Mouse (Mus musculus) right cerebral cortex, postnatal 4 days (tissue): ENCODE data around the gene 4921517D22Rik.
A peak's percentile ranks its signal among the peaks of the same experiment; 100 is the strongest.
"Not testable (repeated sequence)": the region's sequence is repeated elsewhere in the genome, so short reads cannot be mapped to it uniquely, and the experiment has no call there.

Experiments used
- DNase-seq: peaks from one replicate; pipeline ENCODE4 v3.0.0-alpha.2; 2022

4921517D22Rik gene

DNA sequence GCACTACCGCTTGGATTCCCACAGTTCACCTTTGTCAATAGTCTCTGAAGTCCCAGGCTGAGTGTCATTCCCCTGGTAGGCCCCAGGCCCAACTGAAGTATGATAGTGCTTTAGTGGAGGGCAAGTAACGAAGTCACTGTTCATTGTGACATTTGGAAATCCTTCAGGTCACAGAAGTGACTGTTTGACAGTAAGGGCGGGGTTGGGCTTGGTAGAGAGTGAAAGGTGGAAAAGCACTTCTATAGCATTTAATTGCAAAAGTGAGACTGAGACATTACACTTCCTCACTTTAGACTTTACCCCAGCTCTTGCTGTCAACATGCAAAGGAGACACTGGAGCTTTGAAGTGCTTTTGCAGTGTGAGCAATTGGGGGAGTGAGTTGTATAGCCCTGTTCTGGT lies at the start of gene 4921517D22Rik:
Gene 4921517D22Rik (minus strand): TSS at position 101 of the 400 bp plus-strand sequence.
- no peak for DNase-seq

DNA sequence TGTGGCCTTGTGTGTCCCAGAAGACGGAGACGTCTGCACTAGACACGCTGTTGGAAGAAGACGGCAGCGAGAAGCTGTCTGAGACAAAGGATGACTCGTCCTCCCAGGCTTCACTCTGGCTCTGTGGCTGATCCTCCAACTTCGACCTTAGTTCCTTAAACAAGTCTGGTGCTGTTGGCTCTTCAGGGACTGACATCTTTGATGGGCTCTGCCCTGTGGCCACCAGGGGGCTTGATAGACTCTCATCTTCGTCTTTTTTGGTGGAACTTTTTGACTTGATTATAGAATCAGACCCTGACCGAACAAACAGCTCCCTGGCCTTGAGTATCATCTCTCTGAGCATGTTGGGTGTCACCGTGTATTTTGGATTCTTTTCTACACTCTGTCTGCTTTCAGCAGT lies 47.8 kb upstream of the 4921517D22Rik start:
- no peak for DNase-seq

DNA sequence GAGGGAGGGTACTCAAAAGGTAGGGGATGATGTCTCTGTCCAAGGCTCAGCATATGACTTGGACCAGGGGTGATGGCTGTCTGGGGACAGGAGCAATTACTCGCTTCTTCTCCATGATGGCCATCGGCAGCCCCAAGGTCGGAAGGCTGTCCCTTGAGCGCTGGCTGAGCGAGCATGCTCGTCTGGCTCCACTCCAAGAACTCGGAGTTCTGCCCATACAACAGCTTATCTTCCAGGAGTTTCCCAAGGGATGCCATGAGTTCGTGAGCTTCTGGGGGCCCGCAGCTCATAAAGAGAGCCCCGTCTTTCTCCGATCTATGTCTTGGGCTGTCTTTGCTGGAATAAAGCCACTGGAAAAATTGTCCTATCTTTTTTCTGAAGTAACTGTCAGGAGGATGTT lies 47.2 kb upstream of the 4921517D22Rik start:
- DNase-seq = no peak

DNA sequence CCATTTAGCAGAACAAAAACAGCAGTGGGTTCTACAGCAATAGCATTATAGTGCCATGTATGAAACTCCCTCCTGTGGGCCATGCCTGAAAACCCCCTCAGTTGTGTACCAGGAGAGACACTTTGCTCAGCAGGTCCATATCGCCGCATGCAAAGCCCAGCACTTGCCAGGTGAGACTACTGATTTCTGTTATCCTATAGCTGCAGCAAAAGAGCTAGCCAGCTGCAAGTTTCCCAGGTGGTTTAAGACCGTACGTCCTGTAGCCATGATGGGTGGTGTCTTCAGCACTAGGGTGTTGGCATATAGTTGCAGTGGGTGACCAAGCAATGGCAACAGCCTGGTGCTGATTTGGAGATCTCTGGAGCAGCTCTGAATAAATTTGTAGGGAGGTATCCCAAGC lies 45.5 kb upstream of the 4921517D22Rik start:
- DNase-seq = no peak

DNA sequence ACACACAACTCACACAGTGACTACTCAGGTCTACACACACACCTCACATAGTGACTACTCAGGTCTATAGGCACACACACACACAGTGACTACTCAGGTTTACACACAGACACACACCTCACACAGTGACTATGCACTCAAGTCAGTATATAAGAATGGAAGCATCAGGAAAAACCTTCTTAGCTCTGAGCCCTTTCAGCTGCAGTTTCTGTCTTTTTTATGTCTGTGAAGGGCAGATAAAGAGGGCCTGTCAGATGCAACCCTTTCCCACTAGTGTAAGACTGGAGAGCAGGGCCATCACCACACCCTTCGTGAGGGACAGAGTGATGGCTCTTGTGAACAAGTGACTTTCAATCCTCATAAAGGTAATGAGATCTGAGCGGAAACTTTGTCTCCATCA lies 44.5 kb upstream of the 4921517D22Rik start:
- DNase-seq = no peak

DNA sequence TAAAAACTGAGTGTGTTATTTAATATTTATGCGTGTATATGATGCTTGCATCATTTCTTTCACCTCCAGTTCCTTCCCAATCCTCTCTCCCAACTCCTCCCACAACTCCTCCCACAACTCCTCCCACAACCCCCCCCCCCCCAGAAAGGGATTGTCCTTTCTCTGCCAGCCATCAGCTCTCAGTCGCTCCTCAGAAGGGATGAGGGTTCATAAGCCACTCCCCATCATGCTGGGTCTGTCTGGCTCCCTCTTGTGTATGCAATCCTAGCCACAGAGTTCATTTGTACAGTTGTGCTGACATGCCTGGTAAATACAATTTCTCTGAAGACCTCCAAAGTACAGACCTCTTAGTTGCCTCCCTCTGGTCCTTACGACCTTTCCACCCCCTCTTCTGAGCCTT lies 41.3 kb upstream of the 4921517D22Rik start:
- no peak for DNase-seq

DNA sequence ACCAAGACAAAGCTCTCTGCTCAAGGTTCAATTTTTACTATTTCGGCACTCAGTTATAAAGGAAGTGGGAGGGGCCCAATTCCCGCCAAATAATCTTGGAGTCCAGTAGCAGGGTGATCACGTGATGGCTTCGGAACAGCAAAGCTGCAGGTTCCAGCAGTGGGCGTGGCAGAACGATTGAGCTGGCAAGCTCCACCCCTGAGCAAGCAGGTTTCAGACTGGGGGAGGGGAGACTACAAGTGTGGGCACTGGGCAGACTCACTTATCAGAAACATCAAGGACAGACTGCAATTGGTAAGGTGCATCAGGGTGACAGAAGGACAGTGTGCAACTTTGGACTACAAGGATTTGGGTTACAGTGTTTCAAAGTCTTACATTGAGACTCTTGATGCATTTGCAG lies 40.4 kb upstream of the 4921517D22Rik start:
- DNase-seq = not testable (repeated sequence)

DNA sequence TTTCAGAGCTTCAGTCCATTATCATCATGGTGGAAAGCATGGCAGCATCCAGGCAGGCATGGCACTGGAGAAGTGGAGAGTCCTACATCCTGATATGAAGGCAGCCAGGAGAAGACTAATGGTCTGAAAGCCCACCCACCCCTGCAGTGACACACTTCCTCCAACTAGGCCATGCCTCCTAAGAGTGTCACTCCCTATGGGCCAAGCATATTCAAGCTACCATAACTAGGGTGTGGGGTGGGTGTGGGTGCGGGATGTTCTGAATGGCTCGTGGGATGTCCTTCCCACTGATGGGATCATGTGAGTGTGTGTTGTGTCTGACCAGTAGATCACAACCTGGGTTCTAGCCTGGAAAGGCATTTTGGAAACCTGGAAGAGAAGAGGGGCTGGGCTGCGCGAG lies 40.0 kb upstream of the 4921517D22Rik start:
- DNase-seq = no peak

DNA sequence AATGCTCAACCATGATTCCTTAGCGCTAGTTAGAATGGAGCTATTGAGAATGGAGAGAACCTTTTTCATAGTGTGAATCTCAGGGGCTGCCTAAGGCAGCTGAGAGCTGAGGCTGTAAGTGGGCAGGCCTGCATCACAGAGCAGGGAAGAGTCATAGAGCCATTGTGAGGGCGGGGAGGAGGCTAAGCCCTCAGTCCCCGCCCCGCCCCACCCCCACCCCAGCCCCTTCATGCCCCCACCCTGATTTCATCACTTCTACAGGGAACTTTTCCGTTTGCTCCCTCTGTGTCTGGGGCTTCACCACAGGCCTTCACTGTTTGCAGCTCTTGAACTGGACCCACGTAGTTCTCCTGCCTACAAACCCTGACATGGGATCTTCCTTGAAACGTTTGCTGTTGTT lies 37.7 kb upstream of the 4921517D22Rik start, which contains the start of gene Spata31d1d:
Gene Spata31d1d (minus strand): TSS at position 101 of the 400 bp plus-strand sequence.
- DNase-seq = no peak

DNA sequence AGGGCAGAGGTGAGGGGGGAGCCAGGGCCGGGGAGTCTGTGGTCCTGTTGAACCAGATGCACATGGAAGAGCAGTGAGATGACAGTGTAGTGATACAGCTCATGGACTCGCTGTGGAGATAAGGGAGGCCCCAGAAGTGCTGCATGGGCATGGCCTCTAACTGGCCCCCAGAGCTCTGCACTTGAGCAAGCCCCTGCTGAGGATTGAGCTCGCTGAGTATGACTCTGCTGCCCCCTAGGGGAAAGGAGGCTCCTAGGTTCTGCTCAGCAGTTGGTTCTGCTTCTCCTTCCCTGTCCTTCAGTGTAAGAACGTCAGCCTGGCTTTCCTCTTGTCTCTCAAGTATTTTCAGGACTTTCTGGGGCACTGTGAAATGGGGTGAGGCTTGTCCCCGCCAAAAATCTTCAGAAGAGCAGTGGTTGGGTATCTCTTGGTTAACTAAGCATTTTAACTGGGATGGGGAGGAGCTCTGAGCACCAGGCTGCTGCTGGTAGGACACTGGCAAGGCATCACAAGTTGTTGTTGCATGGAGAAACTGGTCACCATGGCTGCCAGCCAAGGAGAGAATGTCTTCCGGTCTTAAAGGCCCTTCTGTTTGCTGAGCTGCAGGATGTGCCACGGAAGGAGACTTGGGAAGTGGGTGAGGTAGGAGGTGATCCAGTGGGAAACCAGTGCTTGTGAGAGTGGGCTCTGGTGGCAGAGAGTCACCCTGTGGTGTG lies 34.6 kb upstream of the 4921517D22Rik start:
- DNase-seq = peak; percentile 76

DNA sequence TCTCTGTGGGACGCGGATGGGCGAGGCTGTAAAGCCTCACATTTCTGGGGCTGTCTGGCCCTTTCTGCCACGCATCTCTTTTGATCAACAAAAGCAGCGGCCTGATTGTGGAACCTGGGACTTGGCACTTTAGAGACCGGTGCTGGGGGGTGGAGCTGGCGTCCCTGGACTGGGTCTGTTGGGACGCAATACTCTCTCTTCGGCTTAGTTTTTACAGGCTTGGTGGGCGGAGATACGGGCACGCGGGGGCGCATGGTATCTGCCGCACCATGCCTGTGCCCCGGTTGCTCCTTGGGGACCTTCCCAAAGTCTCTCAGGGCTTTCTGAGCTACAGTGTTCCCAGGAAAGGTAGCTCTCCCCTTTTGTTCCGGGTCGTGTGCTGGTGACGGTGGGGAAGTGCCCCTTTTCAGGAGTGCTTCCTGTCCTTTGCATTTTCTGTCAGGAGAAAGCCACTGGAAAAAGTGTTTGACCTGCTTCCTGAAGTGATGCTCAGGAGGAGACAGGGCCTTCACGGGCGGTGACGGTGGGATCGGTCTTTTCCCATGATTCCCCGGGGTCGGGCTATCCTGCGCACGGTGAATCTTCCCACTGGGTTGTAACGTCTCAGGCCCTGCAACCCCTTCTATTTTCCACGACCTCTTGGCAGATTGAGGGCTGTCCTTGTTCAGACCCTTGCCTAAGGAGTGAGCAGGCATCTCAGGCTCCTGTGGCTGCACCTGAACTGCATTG lies 32.4 kb upstream of the 4921517D22Rik start:
- DNase-seq = no peak

DNA sequence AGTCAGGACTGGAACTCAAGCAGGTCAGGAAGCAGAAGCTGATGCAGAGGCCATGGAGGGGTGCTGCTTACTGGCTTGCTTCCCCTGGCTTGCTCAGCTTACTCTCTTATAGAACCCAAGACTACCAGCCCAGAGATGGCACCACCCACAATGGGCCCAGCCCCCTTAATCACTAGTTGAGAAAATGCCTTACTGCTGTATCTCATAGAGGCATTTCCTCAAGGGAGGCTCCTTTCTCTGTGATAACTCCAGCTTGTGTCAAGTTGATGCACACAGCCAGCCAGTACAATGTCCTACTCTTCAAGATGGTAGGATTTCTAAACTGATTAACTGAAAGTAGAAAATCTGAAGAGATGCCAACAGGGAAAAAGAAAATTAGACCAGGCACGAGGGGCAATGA lies 28.2 kb upstream of the 4921517D22Rik start:
- DNase-seq = not testable (repeated sequence)

DNA sequence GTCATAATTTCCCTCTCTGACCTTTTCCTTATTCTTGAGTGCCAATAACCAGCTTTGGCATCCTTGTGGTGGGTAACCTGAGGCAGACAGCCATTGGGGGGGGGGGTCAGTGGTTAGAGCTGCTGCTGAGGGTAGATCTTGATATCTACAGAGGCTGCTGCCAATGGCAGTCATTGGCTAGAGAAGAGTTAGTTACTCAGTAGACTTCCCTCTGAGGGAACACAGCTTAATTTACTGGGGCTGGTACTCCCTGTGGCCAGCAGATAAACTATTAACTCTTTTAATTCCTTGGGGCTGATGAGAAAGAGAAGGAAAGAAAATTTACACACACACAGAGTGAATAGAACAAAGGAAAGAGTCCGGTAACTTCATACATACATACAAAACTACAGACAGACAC lies 25.6 kb upstream of the 4921517D22Rik start:
- no peak for DNase-seq

DNA sequence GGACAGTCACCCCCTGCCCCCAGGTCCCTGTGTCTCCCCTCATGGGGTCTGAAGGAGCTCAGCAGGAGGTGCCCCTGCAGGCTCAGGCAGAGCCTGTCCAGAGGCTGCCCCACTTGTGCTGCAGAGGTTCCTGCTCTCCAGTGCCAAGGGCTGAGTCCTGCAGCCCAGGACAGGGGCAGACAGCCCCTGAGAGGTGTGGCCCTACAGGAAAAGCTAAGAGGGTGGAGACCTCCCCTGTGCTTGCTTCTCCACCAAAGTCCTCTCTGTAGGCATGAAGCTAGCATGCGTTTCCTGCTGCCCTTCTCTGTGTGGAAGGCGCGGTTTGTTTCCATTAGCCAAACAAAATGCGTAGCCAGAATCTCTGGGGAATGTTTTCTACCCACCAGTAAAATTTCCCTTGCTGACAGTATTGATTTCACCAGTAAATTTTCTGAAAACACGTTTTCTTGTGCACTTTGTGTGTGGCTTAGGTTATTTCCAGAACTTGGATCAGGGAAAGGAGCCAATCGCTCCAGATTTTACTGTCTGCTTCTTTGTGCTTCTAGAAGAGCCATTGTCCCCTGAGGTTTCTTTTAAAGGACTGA lies 25.0 kb upstream of the 4921517D22Rik start:
- not testable (repeated sequence) for DNase-seq

DNA sequence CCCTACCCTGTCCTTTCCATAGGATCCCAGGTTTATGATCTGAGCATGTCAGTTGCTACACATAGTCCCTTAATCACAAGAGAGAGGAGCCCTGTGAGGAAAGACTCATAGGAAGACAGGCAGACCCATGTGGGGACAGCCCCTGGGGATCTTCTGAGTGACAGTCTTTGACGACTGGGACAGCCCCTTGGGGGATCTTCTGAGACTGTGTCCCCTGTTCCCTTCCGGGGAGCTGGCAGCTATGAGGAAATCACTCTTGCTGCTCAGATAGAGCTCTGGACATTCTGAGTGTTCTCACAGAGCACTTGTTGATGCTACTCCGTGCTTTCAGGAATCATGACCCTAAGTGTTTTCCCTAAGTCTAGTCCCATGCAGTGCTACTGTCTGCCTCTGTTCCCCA lies 19.8 kb upstream of the 4921517D22Rik start:
- no peak for DNase-seq

DNA sequence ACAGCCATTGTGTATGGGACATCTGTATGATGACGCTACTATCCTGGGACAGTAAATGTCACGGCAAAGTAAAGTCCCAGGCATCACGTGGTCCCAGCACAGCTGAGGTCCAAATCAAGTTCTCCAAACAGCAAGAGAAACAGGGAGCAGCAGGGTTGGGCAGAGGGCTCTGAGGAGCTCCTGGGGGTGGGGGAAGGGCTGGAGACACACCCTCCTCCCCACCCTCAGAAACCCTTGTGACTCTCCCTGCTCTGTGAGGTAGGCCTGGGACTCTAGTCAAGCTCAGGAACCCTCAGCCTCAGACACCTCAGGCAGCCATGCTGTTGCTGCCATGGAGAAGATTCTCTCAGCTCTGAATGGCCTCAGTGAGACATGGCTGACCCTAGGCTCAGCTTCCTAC lies 18.1 kb upstream of the 4921517D22Rik start, which contains the start of gene Spata31d1b:
Gene Spata31d1b (plus strand): TSS at position 301 of the 400 bp plus-strand sequence.
- DNase-seq = not testable (repeated sequence)

DNA sequence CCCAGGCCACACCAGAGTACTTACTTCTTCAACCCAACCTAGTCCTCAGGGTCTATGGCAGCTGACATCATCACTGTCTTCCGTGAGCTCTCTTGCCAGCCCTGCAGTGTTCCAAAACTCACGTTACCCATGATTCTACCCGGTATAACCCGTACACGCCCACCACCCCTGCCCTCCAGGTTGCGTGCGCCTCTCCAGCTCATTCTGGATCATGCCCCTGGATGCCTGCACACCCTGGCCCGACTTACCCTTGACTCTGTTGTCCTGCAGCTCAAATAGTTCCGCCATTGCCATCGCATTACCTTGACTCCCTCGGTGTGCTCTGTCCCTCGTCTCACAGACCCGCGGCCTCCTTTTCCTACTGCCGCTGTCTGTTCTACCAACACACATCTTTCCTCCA lies 16.3 kb upstream of the 4921517D22Rik start, which contains the start of gene Spata31d1a:
Gene Spata31d1a (minus strand): TSS at position 101 of the 400 bp plus-strand sequence.
- DNase-seq = no peak

DNA sequence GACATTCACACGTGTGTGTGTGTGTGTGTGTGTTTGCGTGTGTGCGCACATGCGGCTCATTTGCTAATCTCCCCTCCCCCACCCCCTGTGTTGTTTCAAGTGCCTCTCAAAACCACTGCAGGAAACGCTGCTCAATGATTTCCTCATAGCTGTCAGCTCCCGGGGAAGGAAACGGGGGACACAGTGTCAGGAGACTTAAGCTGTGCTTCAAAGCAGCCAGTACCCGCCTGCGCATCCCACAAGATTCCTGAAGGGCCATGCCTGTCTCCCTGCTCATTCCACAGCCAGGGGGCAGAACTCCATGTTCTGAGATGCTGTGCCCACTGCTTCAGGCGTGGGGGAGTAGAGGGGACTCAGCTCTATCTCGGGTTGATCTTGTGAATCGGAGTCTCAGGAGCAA lies 10.7 kb upstream of the 4921517D22Rik start:
- peak; percentile 22 for DNase-seq

DNA sequence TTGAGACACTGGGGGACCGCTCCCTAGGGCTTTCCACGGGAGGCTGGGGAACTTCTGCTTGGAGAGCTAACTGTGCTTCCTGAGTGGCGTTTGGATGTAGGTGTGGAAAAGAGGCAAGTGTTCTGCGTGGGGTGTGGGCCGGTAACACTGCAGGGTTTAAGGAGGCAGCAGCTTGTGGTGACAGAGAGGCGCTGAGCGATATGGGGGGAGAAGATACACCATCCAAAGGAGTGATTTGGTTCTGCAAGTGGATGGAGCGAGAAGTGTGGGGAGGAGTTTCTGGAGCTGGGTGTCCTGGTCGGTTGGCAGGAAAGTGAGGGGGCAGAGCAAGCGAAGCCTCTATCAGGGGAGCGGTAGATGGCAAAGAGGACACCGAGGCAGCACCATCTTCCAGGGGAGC lies 9.6 kb upstream of the 4921517D22Rik start:
- DNase-seq = no peak

DNA sequence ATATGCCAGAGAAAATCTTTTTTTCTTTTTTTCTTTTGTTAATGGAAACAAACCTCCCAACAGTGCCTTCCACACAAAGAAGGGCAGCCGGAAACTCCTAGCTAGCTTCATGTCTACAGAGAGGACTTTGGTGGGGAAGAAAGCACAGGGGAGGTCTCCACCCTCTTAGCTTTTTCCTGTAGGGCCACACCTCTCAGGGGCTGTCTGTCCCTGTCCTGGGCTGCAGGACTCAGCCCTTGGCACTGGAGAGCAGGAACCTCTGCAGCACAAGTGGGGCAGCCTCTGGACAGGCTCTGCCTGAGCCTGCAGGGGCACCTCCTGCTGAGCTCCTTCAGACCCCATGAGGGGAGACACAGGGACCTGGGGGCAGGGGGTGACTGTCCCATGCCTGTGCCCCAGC lies 6.2 kb upstream of the 4921517D22Rik start:
- DNase-seq = not testable (repeated sequence)

DNA sequence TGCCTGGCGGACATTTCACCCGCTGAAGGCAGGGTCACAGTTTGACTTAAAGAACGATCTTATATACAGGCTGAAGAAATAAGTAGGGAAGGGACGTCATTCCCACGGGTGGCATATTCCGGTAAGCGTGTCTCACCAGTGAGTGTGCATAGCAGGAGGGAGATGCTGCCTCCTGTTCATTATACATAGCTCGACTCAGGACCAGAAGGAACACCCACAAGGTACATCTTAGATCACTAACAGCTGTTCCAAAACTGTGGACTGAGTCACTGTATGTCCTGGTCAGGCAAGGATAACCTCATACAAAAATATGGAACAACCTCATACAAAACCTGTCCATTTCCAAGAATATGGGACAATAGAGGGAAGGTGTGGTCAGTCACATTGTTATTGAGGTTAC lies 5.2 kb upstream of the 4921517D22Rik start:
- no peak for DNase-seq

DNA sequence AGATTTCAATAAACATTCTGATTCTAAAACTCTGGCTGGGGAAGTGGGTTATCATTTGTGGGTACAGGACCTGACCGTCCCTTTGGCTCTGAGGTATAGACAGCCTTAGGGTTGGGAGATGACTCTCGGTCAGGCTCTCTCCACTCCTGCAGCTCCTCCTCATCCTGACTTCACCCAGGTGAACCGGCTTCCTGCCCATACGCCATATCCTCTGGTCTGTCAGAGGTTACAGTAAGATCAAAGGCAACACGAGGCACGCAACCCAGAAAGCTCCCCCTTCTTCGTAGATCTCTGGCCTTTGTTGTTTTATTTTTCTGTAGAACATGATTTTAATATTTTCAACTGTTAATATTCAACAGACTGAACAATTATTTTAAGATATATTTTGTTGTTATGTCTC lies 1.9 kb upstream of the 4921517D22Rik start:
- DNase-seq = no peak

DNA sequence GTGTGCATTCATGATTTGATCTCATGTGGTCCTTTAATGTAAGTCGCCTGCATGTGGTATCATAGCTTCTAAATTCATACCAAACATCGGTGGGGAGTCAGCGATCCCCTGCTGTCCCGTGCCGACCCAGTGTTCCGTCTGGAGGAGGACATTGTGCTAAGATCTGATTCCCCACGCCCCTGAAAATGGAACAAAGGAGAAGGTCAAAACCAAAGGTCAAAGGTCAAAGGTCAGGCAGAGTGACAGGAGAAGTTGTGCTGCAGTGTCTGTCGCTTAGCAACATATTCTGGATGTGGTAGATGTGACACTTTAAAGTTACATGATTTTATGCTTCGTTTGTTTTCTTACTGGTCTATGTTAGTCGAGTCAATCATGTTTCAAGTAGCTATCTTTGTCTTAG lies 2.4 kb downstream of the 4921517D22Rik start:
- DNase-seq = no peak

DNA sequence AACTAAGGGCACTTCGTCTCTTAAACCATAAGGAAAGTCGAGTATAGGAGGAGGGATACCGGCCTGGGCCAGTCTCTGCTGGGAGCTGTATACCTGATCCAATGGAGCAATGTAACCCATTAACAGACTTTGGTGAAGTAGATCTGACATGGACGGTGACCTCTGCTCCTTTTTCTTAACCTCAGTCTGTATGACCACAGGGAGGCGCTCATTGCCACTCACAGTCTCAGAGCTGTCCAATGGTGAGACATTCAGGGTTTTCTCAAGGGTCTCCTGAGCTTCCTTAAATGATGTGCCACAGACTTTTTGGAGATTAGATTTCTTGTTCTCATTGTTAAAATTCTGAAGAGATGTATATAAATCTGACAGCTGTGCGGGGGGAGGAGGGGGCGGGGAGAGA lies 3.3 kb downstream of the 4921517D22Rik start:
- DNase-seq = no peak
